Mouse (Mus musculus) kidney, embryonic 14.5 days (tissue): ENCODE measurements at regions not wholly inside any gene's neighbourhood (a gene's known extent, or its start where the extent isn't known, plus 50 kb on each side); places are given as distances from the start of the nearest gene placed in this dataset.
A peak's percentile ranks its signal among the peaks of the same experiment; 100 is the strongest.

ENCODE experiments used
- ATAC-seq: fragments of 200-750 bp; cut with Nextera tagmentation; 2 replicates; pipeline ENCODE4 v1.8.0; 2017; ENCODE audit warnings: moderate number of reproducible peaks, mild to moderate bottlenecking, moderate TSS enrichment, moderate library complexity; ENCODE audit not compliant: low FRiP score, low TSS enrichment
- H3K27ac ChIP-seq: fragments of 300-500 bp; sonication (generic); 2 replicates; pipeline ENCODE4 v1.5.1; 2014; ENCODE audit warnings: low read depth, mild to moderate bottlenecking, low read length, moderate library complexity, mixed read lengths
- H3K27me3 ChIP-seq: fragments of 300-500 bp; sonication (generic); 2 replicates; pipeline ENCODE4 v1.6.1; 2014; ENCODE audit warnings: mild to moderate bottlenecking, low read length; ENCODE audit not compliant: control insufficient read depth, insufficient read depth
- H3K36me3 ChIP-seq: fragments of 300-500 bp; sonication (generic); 2 replicates; pipeline ENCODE4 v1.6.1; 2014; ENCODE audit warnings: low read length, mixed read lengths; ENCODE audit not compliant: control insufficient read depth, insufficient read depth
- H3K4me1 ChIP-seq: fragments of 300-500 bp; sonication (generic); 2 replicates; pipeline ENCODE4 v1.6.1; 2014; ENCODE audit warnings: low read length, mixed read lengths; ENCODE audit not compliant: control insufficient read depth, insufficient read depth
- H3K4me2 ChIP-seq: fragments of 300-500 bp; sonication (generic); replicated peaks from 2 replicates; pipeline ENCODE4 v1.6.1; 2014; ENCODE audit warnings: low read depth, mild to moderate bottlenecking, low read length
- H3K4me3 ChIP-seq: fragments of 300-500 bp; sonication (generic); 2 replicates; pipeline ENCODE4 v1.5.1; 2014; ENCODE audit warnings: mild to moderate bottlenecking, low read length
- H3K9ac ChIP-seq: fragments of 300-500 bp; sonication (generic); 2 replicates; pipeline ENCODE4 v1.6.1; 2014; ENCODE audit warnings: low read depth, mild to moderate bottlenecking, low read length, moderate library complexity
- H3K9me3 ChIP-seq: fragments of 300-500 bp; sonication (generic); 2 replicates; pipeline ENCODE4 v1.6.1; 2016; ENCODE audit warnings: low read length; ENCODE audit not compliant: control insufficient read depth
- WGBS: fragments of 180-500 bp; shearing (Covaris S2); extraction: QIAGEN DNeasy Blood & Tissue Kit; methylation state at CpG from one replicate; pipeline ENCODE4 v1.1.7; 2014; 5-methylcytosine and 5-hydroxymethylcytosine counted together

- no peak overlapping the region for H3K4me3 ChIP-seq
- no peak for ATAC-seq
- H3K4me1 ChIP-seq, result no peaks in the 10 kb centered on the region
- no peak overlapping the region for H3K9ac ChIP-seq
- 64% methylated on average over 3 of the region's 3 CpGs for WGBS
- H3K27ac ChIP-seq, result no peak overlapping the region
- no peaks in the 10 kb centered on the region for H3K9me3 ChIP-seq
- no peak overlapping the region for H3K4me2 ChIP-seq
- H3K36me3 ChIP-seq, result no peaks in the 10 kb centered on the region
- H3K27me3 ChIP-seq, result peaks cover 31% of the 10 kb centered on the region
Measured at GRCm38 (mm10) chr5:37903861-37904260, 79.5 kb upstream of the Msx1 start.

GRCm38 (mm10) chr5:37902741-37903140, 78.4 kb upstream of the Msx1 start:
- no peaks in the 10 kb centered on the region for H3K4me1 ChIP-seq
- no peak overlapping the region for H3K9ac ChIP-seq
- no peak overlapping the region for H3K4me3 ChIP-seq
- WGBS, result 33% methylated on average over 2 of the region's 2 CpGs
- H3K27me3 ChIP-seq, result peaks cover 37% of the 10 kb centered on the region
- no peak for ATAC-seq
- H3K9me3 ChIP-seq, result no peaks in the 10 kb centered on the region
- no peaks in the 10 kb centered on the region for H3K36me3 ChIP-seq
- no peak overlapping the region for H3K27ac ChIP-seq
- no peak overlapping the region for H3K4me2 ChIP-seq

DNA sequence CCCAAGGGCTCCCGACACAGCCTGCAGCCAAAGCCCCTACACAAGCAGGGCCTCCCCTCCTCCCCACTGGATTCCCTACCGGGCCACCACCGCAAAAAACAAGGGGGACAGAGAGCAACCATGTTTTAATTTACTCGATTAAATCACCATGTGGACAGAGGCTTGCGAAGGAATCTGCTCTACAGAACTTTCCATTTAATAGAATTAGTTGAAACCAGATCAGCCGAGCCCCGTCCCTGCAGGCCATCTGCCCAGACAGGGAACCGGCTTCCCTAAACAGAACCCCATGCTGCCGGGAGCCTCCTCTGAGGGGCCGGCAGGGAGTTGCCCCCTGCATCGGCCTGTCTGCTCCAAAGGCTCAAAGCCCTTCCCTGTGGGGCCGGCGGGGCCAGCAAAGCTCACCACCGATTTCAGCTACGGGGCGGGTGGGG, 77.5 kb upstream of the Msx1 start:
- no peak overlapping the region for H3K9ac ChIP-seq
- 3% methylated on average over 16 of the region's 16 CpGs for WGBS

GRCm38 (mm10) chr5:37898041-37898615, 73.7 kb upstream of the Msx1 start:
- no peak overlapping the region for H3K9ac ChIP-seq
- 59% methylated on average over 12 of the region's 12 CpGs for WGBS
- no peaks in the 10 kb centered on the region for H3K36me3 ChIP-seq
- no peak for ATAC-seq
- no peaks in the 10 kb centered on the region for H3K9me3 ChIP-seq
- no peak overlapping the region for H3K4me3 ChIP-seq
- H3K4me1 ChIP-seq, result peaks cover 19% of the 10 kb centered on the region
- peaks cover 52% of the 10 kb centered on the region for H3K27me3 ChIP-seq
- H3K4me2 ChIP-seq, result no peak overlapping the region
- H3K27ac ChIP-seq, result no peak overlapping the region

More for the DNA sequence above, 77.5 kb upstream of the Msx1 start:
- peak; percentile 42; the same call in 1 of the 2 replicates for ATAC-seq
- Histone ChIP-seq H3K27me3 (peaks cover 41% of the 10 kb centered on the region), H3K4me3 (peak overlapping the region; percentile 19), H3K4me1 (no peaks in the 10 kb centered on the region), H3K4me2 (peak overlapping the region; percentile 24), H3K27ac (no peak overlapping the region), H3K36me3 (no peaks in the 10 kb centered on the region), H3K9me3 (no peaks in the 10 kb centered on the region)

- no peak for ATAC-seq
- Histone ChIP-seq H3K9ac (no peak overlapping the region), H3K27ac (no peak overlapping the region), H3K4me3 (no peak overlapping the region), H3K9me3 (no peaks in the 10 kb centered on the region), H3K36me3 (no peaks in the 10 kb centered on the region), H3K27me3 (peaks cover 50% of the 10 kb centered on the region), H3K4me1 (peaks cover 19% of the 10 kb centered on the region), H3K4me2 (no peak overlapping the region)
- WGBS, result 78% methylated on average over 6 of the region's 6 CpGs
Measured at GRCm38 (mm10) chr5:37897501-37897900, 73.1 kb upstream of the Msx1 start.

DNA sequence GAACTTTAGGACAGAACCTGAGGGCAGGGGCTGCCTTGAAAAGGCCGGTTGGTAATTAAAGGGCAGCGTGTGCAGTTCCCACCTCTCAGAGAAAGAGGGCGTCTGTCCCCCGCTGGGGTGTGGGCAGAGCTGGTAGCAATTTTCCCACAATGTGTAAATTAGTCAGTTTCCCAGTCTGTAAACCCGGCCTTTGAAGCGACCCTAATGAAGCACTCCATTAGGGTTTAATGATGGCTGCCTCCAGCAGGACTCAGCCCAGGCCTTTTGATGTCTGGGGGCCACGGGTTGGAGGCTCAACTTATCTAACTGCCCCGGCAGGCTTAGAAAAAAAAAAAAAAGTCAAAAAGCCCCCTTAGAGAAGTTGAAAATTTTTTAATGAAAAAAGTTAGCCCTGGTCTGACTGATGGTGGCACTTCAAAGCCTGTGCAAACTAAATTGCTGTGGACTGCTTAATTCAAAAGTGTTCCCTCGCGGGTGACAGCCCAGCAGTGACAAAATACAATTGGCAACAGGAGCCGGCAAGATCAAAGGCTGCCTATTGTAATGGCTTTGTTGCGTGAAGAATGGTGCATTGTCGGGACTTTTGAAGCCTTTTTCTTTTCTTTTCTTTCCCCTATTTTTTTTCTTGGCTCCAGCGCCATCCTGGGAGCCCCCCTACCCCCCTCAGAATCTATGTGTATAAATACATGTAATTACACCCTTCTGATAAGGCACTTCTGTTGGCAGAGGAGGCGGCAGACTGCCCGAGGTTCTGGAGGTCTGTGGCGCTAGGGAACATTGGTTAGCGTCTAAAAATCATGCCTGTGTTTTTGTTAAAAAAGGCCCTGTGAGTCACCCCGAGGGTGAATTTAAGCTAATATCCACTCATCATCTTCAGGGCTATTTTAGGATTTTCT, 71.3 kb upstream of the Msx1 start:
- Histone ChIP-seq H3K4me3 (no peak overlapping the region), H3K27ac (no peak overlapping the region), H3K4me2 (0 out of 2 replicates have a peak overlapping the region, but pooled peaks have one; percentile 3), H3K36me3 (no peaks in the 10 kb centered on the region), H3K9ac (no peak overlapping the region), H3K27me3 (peaks cover 43% of the 10 kb centered on the region), H3K4me1 (peaks cover 19% of the 10 kb centered on the region), H3K9me3 (no peaks in the 10 kb centered on the region)
- 3% methylated on average over 19 of the region's 19 CpGs for WGBS
- ATAC-seq, result no peak

GRCm38 (mm10) chr5:37893639-37894550, 69.5 kb upstream of the Msx1 start:
- Histone ChIP-seq H3K9ac (peak overlapping the region; percentile 19; the same call in 1 of the 2 replicates), H3K4me3 (peak overlapping the region; percentile 27; the same call in 1 of the 2 replicates), H3K27ac (peak overlapping the region; percentile 30; the same call in 1 of the 2 replicates), H3K9me3 (no peaks in the 10 kb centered on the region), H3K4me2 (peak overlapping the region; percentile 53), H3K36me3 (no peaks in the 10 kb centered on the region), H3K4me1 (peaks cover 19% of the 10 kb centered on the region), H3K27me3 (peaks cover 37% of the 10 kb centered on the region)
- ATAC-seq, result peak; percentile 78
- 3% methylated on average over 36 of the region's 36 CpGs for WGBS

DNA sequence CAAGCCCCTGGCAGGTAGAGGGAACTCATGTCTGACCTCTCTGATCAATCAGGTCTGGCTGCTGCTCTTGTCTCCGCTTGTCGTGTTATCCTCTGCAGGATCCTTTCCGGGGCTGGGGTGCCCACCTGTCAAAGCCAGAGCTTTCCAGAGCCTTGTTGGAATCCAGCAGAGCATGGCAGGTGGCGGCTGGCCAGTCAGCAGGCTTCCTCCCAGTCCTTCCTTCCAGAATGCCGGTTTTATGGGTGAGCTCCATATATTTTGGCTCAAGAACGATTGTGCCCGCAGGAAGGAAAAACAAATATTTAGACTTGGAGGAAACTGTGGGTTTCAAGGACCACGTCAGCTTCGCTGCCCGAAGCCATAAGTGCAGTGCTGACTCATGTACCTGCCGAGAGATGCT, 66.3 kb upstream of the Msx1 start:
- H3K4me3 ChIP-seq, result no peak overlapping the region
- H3K9ac ChIP-seq, result no peak overlapping the region
- H3K9me3 ChIP-seq, result no peaks in the 10 kb centered on the region
- H3K36me3 ChIP-seq, result no peaks in the 10 kb centered on the region
- peaks cover 26% of the 10 kb centered on the region for H3K27me3 ChIP-seq
- no peak overlapping the region for H3K4me2 ChIP-seq
- H3K27ac ChIP-seq, result no peak overlapping the region
- no peak for ATAC-seq
- H3K4me1 ChIP-seq, result peaks cover 19% of the 10 kb centered on the region
- 44% methylated on average over 11 of the region's 11 CpGs for WGBS
